Comparison of ENCODE assay signal across 16 mouse cellular contexts in genomic region chr16:96774245-96774644, GRCm38 (mm10).
"Had no signal": no experiment of that assay in that cellular context is flagged by ENCODE, and none has a peak within 500 bp of the region (broad histone marks: within the 10 kb centered on the region; RNA-seq: fewer than 3 reads in every experiment).

No protein-coding gene starts in this region.

- H3K4me3 ChIP-seq: neural tube, embryonic 13.5 days; neural tube, embryonic 15.5 days; stomach, embryonic 15.5 days had no signal

- H3K9me3 ChIP-seq: neural tube, embryonic 13.5 days; neural tube, embryonic 15.5 days; stomach, embryonic 15.5 days had no signal

- H3K9ac ChIP-seq: neural tube, embryonic 13.5 days; neural tube, embryonic 15.5 days; stomach, embryonic 15.5 days had no signal

- H3K4me2 ChIP-seq: neural tube, embryonic 13.5 days; neural tube, embryonic 15.5 days; stomach, embryonic 15.5 days had no signal

- H3K27me3 ChIP-seq: neural tube, embryonic 13.5 days; neural tube, embryonic 15.5 days; stomach, embryonic 15.5 days had no signal

- H3K36me3 ChIP-seq: neural tube, embryonic 13.5 days; stomach, embryonic 15.5 days had no signal

- H3K4me1 ChIP-seq: neural tube, embryonic 13.5 days; neural tube, embryonic 15.5 days; stomach, embryonic 15.5 days had no signal

- DNase-seq: retina, postnatal 1 day; right cerebral cortex, adult 18-20 months; right cerebral cortex, postnatal 14 days; right cerebral cortex, postnatal 25 days; right cerebral cortex, postnatal 4 days; spleen, adult 18-20 months; thymus, adult 18-20 months; thymus, adult 2 months; thymus, postnatal 14 days; thymus, postnatal 25 days; thymus, postnatal 36 days; thymus, postnatal 4 days had no signal

- H3K27ac ChIP-seq: neural tube, embryonic 13.5 days; neural tube, embryonic 15.5 days; stomach, embryonic 15.5 days; stomach, postnatal 0 days had no signal
